Mouse (Mus musculus): ENCODE data around the gene Methig1. TPM values are rescaled to one million over a fixed set of nuclear protein-coding genes. Genes with fewer than 3 reads are reported as not detected.
"Not testable (repeated sequence)": the region's sequence is repeated elsewhere in the genome, so short reads cannot be mapped to it uniquely, and the experiment has no call there.

Gene Methig1
- polyA plus RNA-seq, 1 experiment from 2014 or later: not detected

DNA sequence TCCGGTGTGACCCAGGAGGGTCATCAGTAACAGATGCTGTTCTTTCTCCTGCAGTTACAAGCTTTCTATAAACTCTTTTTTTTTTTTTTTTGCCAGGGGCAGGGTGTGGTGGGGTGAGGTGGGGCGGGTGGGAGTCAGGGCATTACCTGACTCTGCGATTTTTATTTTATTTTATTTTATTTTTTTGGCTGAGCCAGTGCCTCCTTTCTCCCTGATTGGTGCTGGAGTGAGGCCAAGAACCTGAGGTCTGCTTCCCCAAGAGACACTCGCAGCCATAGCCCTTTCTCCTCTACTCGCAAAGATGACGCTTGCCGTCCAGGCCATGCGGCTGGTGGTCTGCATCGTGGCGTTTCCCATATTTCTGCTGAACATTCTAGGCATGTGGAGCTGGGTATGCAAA is 18.3 kb upstream of the Methig1 start, which contains the start of gene Mettl7a3:
Gene Mettl7a3, plus strand, starts transcription at position 301 of the 400 bp plus-strand sequence.
- no peak within 1 kb of the TSS for H3K4me2 ChIP-seq (ENCODE audit: low read depth, low read length)
- H3K27ac ChIP-seq (ENCODE audit: low read length): no peak within 1 kb of the TSS
- H3K27me3 ChIP-seq (replicated peaks; ENCODE audit: control insufficient read depth, insufficient read depth, low read length): no peaks in the 10 kb centered on the region
- no peaks in the 10 kb centered on the region for H3K36me3 ChIP-seq (ENCODE audit: control insufficient read depth, insufficient read depth, low read length)
- H3K9me3 ChIP-seq (ENCODE audit: control insufficient read depth, low read length): no peaks in the 10 kb centered on the region
- WGBS: 72% methylated on average over 10 of the region's 10 CpGs
- H3K9ac ChIP-seq (ENCODE audit: low read depth, low read length): no peak within 1 kb of the TSS
- ATAC-seq: no peak
- H3K4me3 ChIP-seq (ENCODE audit: low read length): no peak within 1 kb of the TSS
- H3K4me1 ChIP-seq (ENCODE audit: control insufficient read depth, insufficient read depth, low read length): no peaks in the 10 kb centered on the region

DNA sequence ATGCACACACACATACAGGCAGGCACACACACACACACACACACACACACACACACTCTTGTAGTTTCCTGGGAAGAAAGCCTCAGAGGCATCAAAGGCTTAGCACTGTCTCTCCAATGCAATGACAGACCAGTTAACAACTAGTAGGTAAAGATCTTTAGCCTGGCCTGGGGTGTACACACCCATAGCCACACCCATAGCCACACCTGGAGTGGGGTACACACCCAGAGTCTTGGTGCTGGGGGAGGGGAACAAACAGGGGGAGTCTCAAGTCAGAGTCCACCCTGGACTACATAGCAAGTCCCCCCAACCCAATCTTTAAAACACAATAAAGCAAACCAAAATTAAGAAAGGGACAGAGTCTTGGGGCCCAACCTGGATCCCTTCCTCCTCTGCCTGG is 15.6 kb upstream of the Methig1 start:
- H3K4me2 ChIP-seq (ENCODE audit: low read depth, low read length); H3K27me3 ChIP-seq (replicated peaks; ENCODE audit: control insufficient read depth, insufficient read depth, low read length); H3K4me3 ChIP-seq (ENCODE audit: low read length); H3K9me3 ChIP-seq (ENCODE audit: control insufficient read depth, low read length); H3K4me1 ChIP-seq (ENCODE audit: control insufficient read depth, insufficient read depth, low read length); H3K9ac ChIP-seq (ENCODE audit: low read depth, low read length); H3K27ac ChIP-seq (ENCODE audit: low read length); H3K36me3 ChIP-seq (ENCODE audit: control insufficient read depth, insufficient read depth, low read length): not testable (repeated sequence)
- ATAC-seq: peak; percentile 63

GRCm38 (mm10) chr15:100337847-100338246 is 15.1 kb upstream of the Methig1 start:
- not testable (repeated sequence) for H3K9ac ChIP-seq (ENCODE audit: low read depth, low read length); H3K27ac ChIP-seq (ENCODE audit: low read length); H3K4me3 ChIP-seq (ENCODE audit: low read length); H3K4me1 ChIP-seq (ENCODE audit: control insufficient read depth, insufficient read depth, low read length); H3K4me2 ChIP-seq (ENCODE audit: low read depth, low read length); H3K36me3 ChIP-seq (ENCODE audit: control insufficient read depth, insufficient read depth, low read length); H3K27me3 ChIP-seq (replicated peaks; ENCODE audit: control insufficient read depth, insufficient read depth, low read length); H3K9me3 ChIP-seq (ENCODE audit: control insufficient read depth, low read length)
- peak; percentile 58; the same call in 1 of the 2 replicates for ATAC-seq
- WGBS: 13% methylated on average over 10 of the region's 10 CpGs

- not testable (repeated sequence) for H3K9ac ChIP-seq (ENCODE audit: low read depth, low read length); H3K27me3 ChIP-seq (replicated peaks; ENCODE audit: control insufficient read depth, insufficient read depth, low read length); H3K9me3 ChIP-seq (ENCODE audit: control insufficient read depth, low read length); H3K4me1 ChIP-seq (ENCODE audit: control insufficient read depth, insufficient read depth, low read length); H3K27ac ChIP-seq (ENCODE audit: low read length); H3K4me3 ChIP-seq (ENCODE audit: low read length); ATAC-seq; H3K36me3 ChIP-seq (ENCODE audit: control insufficient read depth, insufficient read depth, low read length); H3K4me2 ChIP-seq (ENCODE audit: low read depth, low read length)
- 45% methylated on average over 4 of the region's 5 CpGs for WGBS
Observed at GRCm38 (mm10) chr15:100341314-100341980, 11.5 kb upstream of the Methig1 start.

DNA sequence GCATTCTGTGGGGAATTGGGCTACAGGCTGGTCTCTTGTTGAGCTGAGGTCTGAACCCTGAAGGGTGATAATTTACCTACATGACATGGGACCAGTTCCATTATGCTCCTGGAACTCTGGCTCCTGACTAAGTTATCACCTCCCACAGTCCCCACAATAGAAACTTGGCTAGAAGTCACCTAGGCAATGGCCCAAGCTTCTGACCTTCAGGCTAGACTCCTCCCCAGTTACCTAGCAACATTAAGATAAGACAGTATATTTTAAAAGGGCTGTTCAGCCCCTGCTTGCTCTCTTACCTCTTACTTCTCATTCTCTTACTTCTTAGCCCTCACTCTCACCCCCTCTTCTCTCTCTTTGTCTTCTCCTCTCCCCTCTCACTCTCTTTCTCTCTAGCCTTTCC is 7.5 kb upstream of the Methig1 start:
- no peaks in the 10 kb centered on the region for H3K27me3 ChIP-seq (replicated peaks; ENCODE audit: control insufficient read depth, insufficient read depth, low read length)
- H3K4me1 ChIP-seq (ENCODE audit: control insufficient read depth, insufficient read depth, low read length): peaks cover 4% of the 10 kb centered on the region; the same call in 1 of the 2 replicates
- no peak for ATAC-seq
- H3K4me2 ChIP-seq (ENCODE audit: low read depth, low read length): no peak overlapping the region
- no peak overlapping the region for H3K27ac ChIP-seq (ENCODE audit: low read length)
- H3K36me3 ChIP-seq (ENCODE audit: control insufficient read depth, insufficient read depth, low read length): no peaks in the 10 kb centered on the region
- H3K4me3 ChIP-seq (ENCODE audit: low read length): no peak overlapping the region
- H3K9me3 ChIP-seq (ENCODE audit: control insufficient read depth, low read length): peaks cover 3% of the 10 kb centered on the region; the same call in 1 of the 2 replicates
- H3K9ac ChIP-seq (ENCODE audit: low read depth, low read length): no peak overlapping the region

DNA sequence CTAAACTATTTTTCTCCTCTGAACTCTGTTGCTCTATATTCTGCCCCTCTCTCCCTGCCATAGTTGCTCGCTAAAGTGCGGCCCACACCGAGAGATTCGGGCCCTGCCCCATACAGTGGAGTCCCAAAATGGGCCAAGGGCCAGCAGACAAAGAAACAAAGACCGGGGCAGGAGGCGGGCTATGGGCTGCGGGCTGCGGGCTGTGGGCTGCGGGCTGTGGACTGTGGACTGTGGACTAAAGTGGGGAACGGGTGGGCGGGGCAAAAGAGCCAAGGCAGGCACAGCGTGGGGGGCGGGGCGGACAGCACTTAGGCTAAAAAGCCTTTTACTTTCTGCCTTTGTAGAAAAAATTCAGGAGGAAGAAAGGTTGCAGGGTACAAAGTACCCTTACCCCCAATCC is 6.2 kb upstream of the Methig1 start:
- 67% methylated on average over 14 of the region's 14 CpGs for WGBS
- Histone ChIP-seq H3K9me3 (ENCODE audit: control insufficient read depth, low read length) (peaks cover 3% of the 10 kb centered on the region; the same call in 1 of the 2 replicates), H3K36me3 (ENCODE audit: control insufficient read depth, insufficient read depth, low read length) (no peaks in the 10 kb centered on the region), H3K9ac (ENCODE audit: low read depth, low read length) (no peak overlapping the region), H3K4me2 (ENCODE audit: low read depth, low read length) (no peak overlapping the region), H3K4me1 (ENCODE audit: control insufficient read depth, insufficient read depth, low read length) (peaks cover 8% of the 10 kb centered on the region; the same call in 1 of the 2 replicates), H3K27me3 (replicated peaks; ENCODE audit: control insufficient read depth, insufficient read depth, low read length) (no peaks in the 10 kb centered on the region), H3K27ac (ENCODE audit: low read length) (no peak overlapping the region), H3K4me3 (ENCODE audit: low read length) (no peak overlapping the region)
- peak; percentile 44 for ATAC-seq

- H3K9ac ChIP-seq (ENCODE audit: low read depth, low read length): no peak overlapping the region
- H3K4me3 ChIP-seq (ENCODE audit: low read length): no peak overlapping the region
- WGBS: 25% methylated on average over 2 of the region's 2 CpGs
- 0 out of 2 replicates have a peak, but pooled peaks have one; percentile 39 for ATAC-seq
- H3K4me1 ChIP-seq (ENCODE audit: control insufficient read depth, insufficient read depth, low read length): peaks cover 8% of the 10 kb centered on the region; the same call in 1 of the 2 replicates
- H3K4me2 ChIP-seq (ENCODE audit: low read depth, low read length): no peak overlapping the region
- no peaks in the 10 kb centered on the region for H3K27me3 ChIP-seq (replicated peaks; ENCODE audit: control insufficient read depth, insufficient read depth, low read length)
- peaks cover 3% of the 10 kb centered on the region; the same call in 1 of the 2 replicates for H3K9me3 ChIP-seq (ENCODE audit: control insufficient read depth, low read length)
- no peaks in the 10 kb centered on the region for H3K36me3 ChIP-seq (ENCODE audit: control insufficient read depth, insufficient read depth, low read length)
- no peak overlapping the region for H3K27ac ChIP-seq (ENCODE audit: low read length)
Observed at GRCm38 (mm10) chr15:100349496-100349895, 3.5 kb upstream of the Methig1 start.

DNA sequence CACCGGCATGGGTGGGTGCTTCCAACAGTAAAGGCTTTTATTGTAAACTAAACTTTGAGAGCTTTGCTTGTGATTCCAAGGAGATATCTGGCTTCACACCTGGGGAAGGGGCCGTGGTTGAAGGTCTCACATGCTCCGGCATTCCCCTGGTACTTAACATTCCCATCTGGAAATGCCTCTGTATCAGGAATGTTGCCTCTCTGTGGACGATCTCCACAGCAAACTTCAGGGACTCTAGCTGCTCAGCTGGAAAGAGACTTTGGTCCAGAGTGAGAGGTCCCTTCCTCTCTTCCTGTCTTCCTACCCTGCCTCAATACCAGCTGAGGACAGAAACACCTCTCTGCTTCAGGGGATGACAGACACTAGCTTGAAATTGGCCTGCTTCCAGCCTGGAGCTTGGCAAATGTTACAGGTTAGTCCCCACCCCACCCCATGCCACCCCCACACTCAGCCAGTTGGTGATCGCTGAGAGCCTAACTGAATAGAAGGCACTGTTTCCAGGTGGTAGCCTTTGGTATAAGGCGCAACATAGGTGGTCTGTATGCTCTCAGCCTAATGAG is 1.4 kb upstream of the Methig1 start:
- Histone ChIP-seq H3K27me3 (replicated peaks; ENCODE audit: control insufficient read depth, insufficient read depth, low read length) (no peaks in the 10 kb centered on the region), H3K27ac (ENCODE audit: low read length) (no peak overlapping the region), H3K36me3 (ENCODE audit: control insufficient read depth, insufficient read depth, low read length) (no peaks in the 10 kb centered on the region), H3K4me3 (ENCODE audit: low read length) (no peak overlapping the region), H3K4me1 (ENCODE audit: control insufficient read depth, insufficient read depth, low read length) (peaks cover 8% of the 10 kb centered on the region; the same call in 1 of the 2 replicates), H3K9me3 (ENCODE audit: control insufficient read depth, low read length) (no peaks in the 10 kb centered on the region), H3K4me2 (ENCODE audit: low read depth, low read length) (no peak overlapping the region), H3K9ac (ENCODE audit: low read depth, low read length) (no peak overlapping the region)
- WGBS: 60% methylated on average over 6 of the region's 6 CpGs
- no peak for ATAC-seq

- H3K4me1 ChIP-seq (ENCODE audit: control insufficient read depth, insufficient read depth, low read length); H3K9ac ChIP-seq (ENCODE audit: low read depth, low read length); H3K27me3 ChIP-seq (replicated peaks; ENCODE audit: control insufficient read depth, insufficient read depth, low read length); ATAC-seq; H3K27ac ChIP-seq (ENCODE audit: low read length); H3K9me3 ChIP-seq (ENCODE audit: control insufficient read depth, low read length); H3K36me3 ChIP-seq (ENCODE audit: control insufficient read depth, insufficient read depth, low read length); H3K4me2 ChIP-seq (ENCODE audit: low read depth, low read length); H3K4me3 ChIP-seq (ENCODE audit: low read length): not testable (repeated sequence)
- 98% methylated on average over 10 of the region's 22 CpGs for WGBS
Observed at GRCm38 (mm10) chr15:100353399-100353798, 450 bp downstream of the Methig1 start.

Measured in intestine, embryonic 16.5 days (tissue).